Mouse (Mus musculus) lung, embryonic 15.5 days (tissue): ENCODE measurements around the gene Vamp4. TPM values are rescaled to one million over a fixed set of nuclear protein-coding genes. Genes with fewer than 3 reads are reported as not detected.
"Not testable (repeated sequence)": the region's sequence is repeated elsewhere in the genome, so short reads cannot be mapped to it uniquely, and the experiment has no call there.

Experiments
- ATAC-seq: fragments of 200-750 bp; cut with Nextera tagmentation; 2 replicates; pipeline ENCODE4 v1.8.0; 2017; ENCODE audit warnings: moderate number of reproducible peaks, borderline replicate concordance; ENCODE audit not compliant: low FRiP score, low TSS enrichment; ENCODE audit errors: extremely low read depth
- H3K27ac ChIP-seq: fragments of 300-500 bp; sonication (generic); 2 replicates; pipeline ENCODE4 v1.5.1; 2015; ENCODE audit warnings: moderate library complexity, mild to moderate bottlenecking, inconsistent platforms
- H3K27me3 ChIP-seq: fragments of 300-500 bp; sonication (generic); 2 replicates; pipeline ENCODE4 v1.6.1; 2015; ENCODE audit warnings: inconsistent platforms
- H3K36me3 ChIP-seq: fragments of 300-500 bp; sonication (generic); 2 replicates; pipeline ENCODE4 v1.6.1; 2015; ENCODE audit warnings: inconsistent platforms
- H3K4me1 ChIP-seq: fragments of 300-500 bp; sonication (generic); 2 replicates; pipeline ENCODE4 v1.6.1; 2015; ENCODE audit warnings: inconsistent platforms
- H3K4me2 ChIP-seq: fragments of 300-500 bp; sonication (generic); 2 replicates; pipeline ENCODE4 v1.6.1; 2015; ENCODE audit warnings: inconsistent platforms, mild to moderate bottlenecking, moderate library complexity
- H3K4me3 ChIP-seq: fragments of 300-500 bp; sonication (generic); 2 replicates; pipeline ENCODE4 v1.5.1; 2015; ENCODE audit warnings: mild to moderate bottlenecking, inconsistent platforms
- H3K9ac ChIP-seq: fragments of 300-500 bp; sonication (generic); 2 replicates; pipeline ENCODE4 v1.6.1; 2015; ENCODE audit warnings: inconsistent platforms
- H3K9me3 ChIP-seq: fragments of 300-500 bp; sonication (generic); 2 replicates; pipeline ENCODE4 v1.6.1; 2016; ENCODE audit warnings: inconsistent platforms
- WGBS: fragments of 180-500 bp; shearing (Covaris S2); methylation state at CpG from one replicate; pipeline ENCODE4 v1.1.7; 2015; 5-methylcytosine and 5-hydroxymethylcytosine counted together
- polyA plus RNA-seq: library from polyadenylated mRNA; unstranded; fragments of >200 nt; fragmentation: Nextera tagmentation; extraction: Ambion mirVana; gene quantifications from 2 replicates; pipeline ENCODE4 v1.2.1, GENCODE M21; 2015

Vamp4 gene
- polyA plus RNA-seq, 1 experiment from 2014 or later, result 53.6 TPM

DNA sequence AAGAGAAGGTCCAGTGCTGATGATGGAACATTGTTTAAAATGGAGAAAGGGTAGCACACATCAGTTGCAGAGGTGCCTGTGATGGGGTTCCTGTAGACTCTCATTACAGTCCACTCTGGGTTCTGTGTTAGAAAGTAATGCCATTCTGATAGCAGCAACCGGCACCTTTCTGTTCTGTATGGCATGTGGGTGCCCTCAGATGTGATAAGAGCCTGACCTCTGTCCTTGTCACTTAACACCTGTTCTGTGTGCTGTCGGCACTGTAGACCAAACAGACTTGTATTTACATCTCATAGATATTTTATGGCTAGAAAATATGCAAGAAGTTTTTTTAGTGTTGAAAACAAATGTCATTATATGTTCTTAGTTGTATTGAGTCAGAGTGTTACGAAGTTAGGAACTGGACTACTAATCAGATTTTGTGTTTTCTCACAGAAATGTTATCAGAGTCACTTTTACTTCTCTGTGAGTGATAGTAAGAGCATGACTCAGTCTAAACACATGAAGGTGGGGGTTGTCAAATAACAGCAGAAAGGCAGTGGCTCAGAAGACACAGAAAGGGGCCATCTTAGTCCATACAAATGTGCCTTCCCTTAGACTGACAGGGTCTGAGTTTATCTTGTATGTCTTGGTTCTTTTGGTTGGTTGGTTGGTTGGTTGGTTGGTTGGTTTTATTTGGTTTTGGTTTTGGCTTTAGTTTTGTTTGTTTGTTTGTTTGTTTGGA, 27.2 kb downstream of the Vamp4 start:
- no peaks in the 10 kb centered on the region for H3K4me1 ChIP-seq
- H3K9ac ChIP-seq, result no peak overlapping the region
- no peak overlapping the region for H3K4me3 ChIP-seq
- no peaks in the 10 kb centered on the region for H3K9me3 ChIP-seq
- no peak overlapping the region for H3K4me2 ChIP-seq
- H3K36me3 ChIP-seq, result peaks cover 17% of the 10 kb centered on the region
- no peak for ATAC-seq
- no peak overlapping the region for H3K27ac ChIP-seq
- no peaks in the 10 kb centered on the region for H3K27me3 ChIP-seq
- 46% methylated on average over 3 of the region's 3 CpGs for WGBS

DNA sequence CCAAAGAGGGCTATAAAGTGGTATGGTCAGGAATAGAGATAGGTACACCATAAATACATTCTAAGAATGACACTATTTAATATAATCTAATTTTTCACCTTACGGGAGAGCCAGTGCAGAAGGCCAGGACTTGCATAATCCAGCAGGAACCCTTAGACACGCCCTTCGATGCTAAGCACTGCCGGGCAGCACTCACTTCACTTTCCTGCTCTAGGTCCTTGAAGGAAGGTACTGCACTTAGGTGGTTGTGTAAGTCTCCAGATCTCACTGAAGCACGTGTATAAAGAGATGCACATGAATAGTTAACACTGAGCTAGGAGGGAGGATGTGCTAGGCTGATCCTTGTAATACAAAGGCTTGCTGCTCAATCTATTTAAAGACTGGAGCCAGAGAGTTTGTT, 29.3 kb downstream of the Vamp4 start:
- H3K27ac ChIP-seq, result no peak overlapping the region
- no peak for ATAC-seq
- H3K9ac ChIP-seq, result no peak overlapping the region
- no peaks in the 10 kb centered on the region for H3K4me1 ChIP-seq
- H3K4me3 ChIP-seq, result no peak overlapping the region
- 85% methylated on average over 5 of the region's 5 CpGs for WGBS
- no peaks in the 10 kb centered on the region for H3K9me3 ChIP-seq
- H3K36me3 ChIP-seq, result peaks cover 17% of the 10 kb centered on the region
- no peak overlapping the region for H3K4me2 ChIP-seq
- H3K27me3 ChIP-seq, result no peaks in the 10 kb centered on the region

DNA sequence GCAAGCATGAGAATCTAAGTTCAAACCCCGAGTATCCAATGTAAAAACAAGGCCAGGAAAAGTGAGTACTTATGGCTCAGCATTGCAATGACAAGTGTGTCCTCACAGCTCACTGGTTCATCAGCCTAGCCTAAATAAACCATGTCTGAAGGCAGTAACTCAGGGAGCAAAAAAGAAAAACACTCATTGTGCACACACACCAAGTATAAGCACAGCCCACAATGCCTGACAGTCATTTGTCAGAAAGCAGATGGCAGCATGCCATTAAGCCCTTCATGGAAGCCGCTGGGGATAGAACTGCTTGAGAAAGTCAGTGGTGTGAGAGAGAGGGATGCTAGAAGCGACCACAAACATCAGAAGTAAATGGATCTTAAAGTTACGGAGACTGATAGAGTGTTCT, 31.0 kb downstream of the Vamp4 start:
- Histone ChIP-seq H3K9me3 (no peaks in the 10 kb centered on the region), H3K4me1 (no peaks in the 10 kb centered on the region), H3K9ac (no peak overlapping the region), H3K27ac (no peak overlapping the region), H3K4me2 (no peak overlapping the region), H3K36me3 (peaks cover 17% of the 10 kb centered on the region), H3K4me3 (no peak overlapping the region), H3K27me3 (no peaks in the 10 kb centered on the region)
- WGBS, result 59% methylated on average over 4 of the region's 4 CpGs
- ATAC-seq, result peak; percentile 52; the same call in 1 of the 2 replicates

DNA sequence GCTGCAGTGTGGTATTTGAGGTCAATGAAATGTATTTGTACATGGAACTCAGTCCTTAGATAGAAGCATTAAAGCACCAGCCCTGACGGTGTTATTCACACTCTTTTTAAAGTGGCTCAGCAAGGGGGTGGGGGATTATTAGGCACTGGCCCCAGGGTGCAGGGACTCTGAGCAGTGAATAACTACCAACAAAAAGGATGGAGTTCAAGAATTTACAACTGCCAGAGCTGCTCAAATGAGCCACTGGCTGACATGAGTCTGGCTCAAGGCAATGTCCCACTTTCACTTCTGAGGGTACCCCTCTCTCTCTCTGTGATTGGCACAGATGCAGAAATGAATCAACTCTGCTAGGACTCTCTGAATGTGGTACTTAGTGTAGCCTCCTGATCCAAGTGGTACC, 37.8 kb downstream of the Vamp4 start:
- Histone ChIP-seq H3K4me2 (no peak overlapping the region), H3K27me3 (no peaks in the 10 kb centered on the region), H3K9me3 (no peaks in the 10 kb centered on the region), H3K9ac (no peak overlapping the region), H3K27ac (no peak overlapping the region), H3K36me3 (no peaks in the 10 kb centered on the region), H3K4me3 (no peak overlapping the region), H3K4me1 (no peaks in the 10 kb centered on the region)
- ATAC-seq, result no peak
- WGBS, result 33% methylated on average over 1 of the region's 1 CpGs

DNA sequence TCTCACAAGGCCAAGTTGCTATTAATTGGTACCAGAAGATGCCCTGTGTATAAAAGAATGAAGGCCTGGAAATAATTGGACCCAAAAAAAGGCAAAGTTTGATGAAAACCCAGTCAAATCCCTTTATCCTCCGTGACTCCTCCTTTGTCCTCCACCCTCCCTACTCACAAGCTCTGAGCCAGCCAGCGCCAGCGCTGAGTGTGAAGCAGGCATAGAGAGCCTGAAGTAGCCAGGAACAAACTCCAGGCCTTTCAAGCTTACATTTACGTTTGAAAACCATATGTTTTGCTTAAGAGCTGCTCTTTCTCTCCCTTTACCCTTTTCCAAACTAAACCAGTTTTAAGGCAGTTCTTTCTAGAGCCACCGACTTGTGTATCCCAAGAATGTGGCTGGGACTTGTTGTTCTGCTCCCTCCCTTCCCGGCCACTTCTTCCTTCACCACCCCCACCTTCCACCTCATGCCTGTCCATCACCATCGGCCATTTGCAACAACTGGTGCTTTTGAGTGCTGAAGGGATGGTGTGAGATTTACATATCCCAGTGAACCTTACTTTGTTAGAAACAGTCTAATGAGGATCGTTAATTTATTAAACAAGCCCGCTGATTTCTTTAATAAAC, 39.4 kb downstream of the Vamp4 start:
- H3K9ac ChIP-seq, result no peak overlapping the region
- no peak overlapping the region for H3K27ac ChIP-seq
- H3K4me3 ChIP-seq, result no peak overlapping the region
- H3K4me1 ChIP-seq, result no peaks in the 10 kb centered on the region
- WGBS, result 37% methylated on average over 9 of the region's 9 CpGs
- H3K27me3 ChIP-seq, result no peaks in the 10 kb centered on the region
- H3K36me3 ChIP-seq, result no peaks in the 10 kb centered on the region
- H3K4me2 ChIP-seq, result no peak overlapping the region
- no peaks in the 10 kb centered on the region for H3K9me3 ChIP-seq
- ATAC-seq, result no peak

DNA sequence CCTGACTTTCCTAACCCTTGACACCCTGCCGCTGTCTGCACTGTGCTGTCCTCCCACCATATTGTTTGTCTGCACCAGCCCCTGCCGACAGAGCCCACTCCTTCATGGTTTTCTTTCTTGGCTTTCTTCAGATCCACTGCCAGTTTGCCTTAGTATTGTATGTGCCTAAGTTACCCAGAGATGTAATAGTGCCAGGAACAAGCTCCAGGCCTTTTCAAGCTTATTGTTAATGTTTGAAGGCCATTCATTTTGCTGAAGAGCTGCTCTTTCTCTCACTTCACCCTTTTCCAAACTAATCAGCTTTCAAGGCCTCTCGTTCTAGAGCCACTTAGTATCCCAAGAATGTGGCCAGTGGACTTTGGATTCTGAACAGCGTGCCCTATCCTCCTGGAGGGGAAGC, 40.9 kb downstream of the Vamp4 start:
- Histone ChIP-seq H3K4me1 (no peaks in the 10 kb centered on the region), H3K4me2 (no peak overlapping the region), H3K27ac (no peak overlapping the region), H3K27me3 (no peaks in the 10 kb centered on the region), H3K36me3 (no peaks in the 10 kb centered on the region), H3K9me3 (no peaks in the 10 kb centered on the region), H3K9ac (no peak overlapping the region), H3K4me3 (no peak overlapping the region)
- ATAC-seq, result no peak
- 55% methylated on average over 4 of the region's 4 CpGs for WGBS

DNA sequence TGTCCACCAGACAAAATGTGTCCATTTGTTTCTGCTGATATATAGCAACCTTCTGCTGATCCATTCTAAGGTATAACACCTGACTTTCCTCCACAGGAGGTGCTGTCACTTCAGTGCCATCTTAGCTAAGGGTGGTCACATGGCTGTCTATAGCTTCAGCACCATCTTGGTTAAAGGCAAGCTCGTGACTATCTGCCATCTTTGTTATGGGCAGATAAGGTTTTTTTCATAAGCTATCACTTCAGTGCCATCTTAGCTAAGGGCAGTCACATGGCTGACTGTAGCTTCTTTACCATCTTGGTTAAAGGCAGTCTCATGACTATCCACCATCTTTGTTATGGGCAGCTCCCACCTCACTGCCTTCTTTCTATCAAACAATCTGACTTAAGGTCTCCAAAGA, 45.2 kb downstream of the Vamp4 start:
- 64% methylated on average over 1 of the region's 1 CpGs for WGBS
- no peaks in the 10 kb centered on the region for H3K9me3 ChIP-seq
- H3K4me1 ChIP-seq, result no peaks in the 10 kb centered on the region
- no peak overlapping the region for H3K9ac ChIP-seq
- H3K27me3 ChIP-seq, result no peaks in the 10 kb centered on the region
- no peaks in the 10 kb centered on the region for H3K36me3 ChIP-seq
- no peak for ATAC-seq
- H3K27ac ChIP-seq, result no peak overlapping the region
- no peak overlapping the region for H3K4me2 ChIP-seq
- no peak overlapping the region for H3K4me3 ChIP-seq

DNA sequence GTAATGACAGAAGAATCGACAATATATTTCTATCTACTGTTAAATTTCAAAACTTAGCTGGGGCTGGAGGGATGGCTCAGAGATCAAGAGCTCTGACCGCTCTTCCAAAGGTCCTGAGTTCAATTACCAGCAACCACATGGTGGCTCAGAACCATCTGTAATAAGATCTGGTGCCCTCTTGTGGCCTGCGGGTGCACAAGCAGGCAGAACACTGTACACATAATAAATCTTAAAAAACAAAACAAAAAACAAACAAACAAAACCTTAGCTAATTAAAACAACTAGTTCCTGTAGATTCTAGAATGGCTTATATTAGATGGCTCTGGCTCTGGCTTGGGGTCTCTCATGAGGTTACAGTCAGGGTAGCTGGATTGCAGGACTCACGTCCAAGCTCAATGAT, 50.2 kb downstream of the Vamp4 start:
- no peak for ATAC-seq
- no peak overlapping the region for H3K9ac ChIP-seq
- no peaks in the 10 kb centered on the region for H3K4me1 ChIP-seq
- no peak overlapping the region for H3K27ac ChIP-seq
- WGBS, result 67% methylated on average over 4 of the region's 4 CpGs
- H3K27me3 ChIP-seq, result no peaks in the 10 kb centered on the region
- H3K4me2 ChIP-seq, result no peak overlapping the region
- no peaks in the 10 kb centered on the region for H3K36me3 ChIP-seq
- no peaks in the 10 kb centered on the region for H3K9me3 ChIP-seq
- H3K4me3 ChIP-seq, result no peak overlapping the region

DNA sequence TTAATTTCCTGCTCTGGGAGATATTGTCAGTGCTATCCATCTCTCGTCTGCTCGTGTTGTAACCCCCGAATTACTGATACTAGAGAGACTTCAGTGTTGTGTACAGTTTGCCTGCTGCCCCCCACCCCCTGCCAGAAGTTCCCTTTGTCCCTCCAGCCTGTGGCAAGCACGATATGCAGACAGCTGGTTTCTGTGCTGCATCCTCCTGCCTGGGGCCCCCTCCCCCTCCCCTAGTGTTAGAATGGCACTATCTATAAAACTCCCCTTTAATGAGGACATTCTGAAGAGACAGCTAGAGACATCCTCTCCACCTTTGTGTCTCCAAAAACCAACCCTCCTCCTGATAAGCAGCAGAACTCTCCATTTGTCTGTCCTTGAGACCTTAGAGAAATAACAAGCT, 53.6 kb downstream of the Vamp4 start:
- Histone ChIP-seq H3K4me1 (no peaks in the 10 kb centered on the region), H3K4me2 (no peak overlapping the region), H3K27ac (no peak overlapping the region), H3K4me3 (no peak overlapping the region), H3K36me3 (no peaks in the 10 kb centered on the region), H3K27me3 (no peaks in the 10 kb centered on the region), H3K9me3 (no peaks in the 10 kb centered on the region), H3K9ac (no peak overlapping the region)
- 0 out of 2 replicates have a peak, but pooled peaks have one; percentile 29 for ATAC-seq
- 34% methylated on average over 4 of the region's 4 CpGs for WGBS

DNA sequence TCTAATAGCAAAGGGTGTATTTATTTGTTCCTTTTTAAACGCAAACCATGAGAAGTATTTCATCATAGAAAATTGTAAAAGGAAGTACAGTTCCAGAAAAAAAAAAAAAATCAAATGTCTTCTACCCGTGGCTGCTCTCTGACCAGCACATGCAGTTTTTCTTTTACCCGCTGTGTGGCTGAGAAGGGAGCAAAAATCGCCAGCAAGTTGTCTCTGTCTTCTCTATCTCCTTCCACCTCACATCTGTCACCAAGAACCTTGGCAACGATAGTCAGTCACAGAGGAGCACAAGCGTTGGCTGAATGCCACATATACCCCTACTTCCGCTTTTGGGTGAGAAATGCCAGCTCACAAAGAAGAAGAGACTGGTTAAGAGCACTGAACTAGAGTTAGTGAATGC, 54.9 kb downstream of the Vamp4 start:
- no peaks in the 10 kb centered on the region for H3K36me3 ChIP-seq
- no peak overlapping the region for H3K4me2 ChIP-seq
- H3K4me3 ChIP-seq, result no peak overlapping the region
- H3K9ac ChIP-seq, result no peak overlapping the region
- H3K27me3 ChIP-seq, result no peaks in the 10 kb centered on the region
- no peak for ATAC-seq
- no peak overlapping the region for H3K27ac ChIP-seq
- no peaks in the 10 kb centered on the region for H3K4me1 ChIP-seq
- WGBS, result 27% methylated on average over 7 of the region's 7 CpGs
- H3K9me3 ChIP-seq, result no peaks in the 10 kb centered on the region

DNA sequence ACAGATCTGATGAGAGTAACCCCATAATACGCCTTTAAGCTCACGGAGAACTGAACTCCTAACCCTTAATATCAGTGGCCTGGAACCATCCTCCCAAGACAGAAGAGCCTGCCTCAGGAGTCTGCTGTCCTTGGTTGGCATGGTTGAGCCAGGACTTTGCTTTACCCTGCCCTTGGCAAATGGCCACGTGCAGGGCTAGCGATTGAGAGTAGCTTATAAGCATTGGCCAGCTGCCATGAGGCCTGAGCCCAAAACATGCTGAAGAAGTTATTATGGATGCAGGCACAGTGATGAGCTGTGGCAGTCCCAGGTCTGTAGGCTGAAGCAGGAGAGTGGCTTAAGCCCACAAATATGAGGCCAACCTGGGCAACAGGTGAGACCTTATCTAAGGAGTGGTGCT, 57.5 kb downstream of the Vamp4 start:
- H3K9me3 ChIP-seq, H3K9ac ChIP-seq, H3K4me2 ChIP-seq, H3K27me3 ChIP-seq, H3K27ac ChIP-seq, H3K4me3 ChIP-seq, H3K4me1 ChIP-seq, H3K36me3 ChIP-seq, ATAC-seq: not testable (repeated sequence)
- 69% methylated on average over 4 of the region's 4 CpGs for WGBS

DNA sequence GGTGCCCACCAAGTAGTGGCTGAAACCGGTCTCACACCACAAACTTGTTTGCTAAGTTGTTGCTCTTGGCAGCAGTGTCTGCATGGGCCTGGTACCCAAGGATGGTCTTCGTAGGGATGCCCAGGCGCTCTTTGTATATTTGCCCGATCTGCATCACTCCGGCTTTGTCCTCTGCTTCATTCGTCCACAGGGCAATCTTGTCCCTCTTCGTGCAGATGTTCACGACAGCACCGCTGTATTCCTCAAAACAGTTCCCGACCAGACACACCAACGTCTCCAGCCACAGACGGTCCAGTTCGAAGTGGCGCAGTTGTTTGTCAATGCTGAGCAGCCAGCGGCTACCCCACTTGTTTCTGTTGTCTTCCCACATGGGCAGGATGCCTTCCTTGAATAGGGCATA, 58.0 kb downstream of the Vamp4 start:
- H3K36me3 ChIP-seq, H3K27me3 ChIP-seq, H3K9ac ChIP-seq, ATAC-seq, H3K4me2 ChIP-seq, H3K27ac ChIP-seq, H3K4me3 ChIP-seq, H3K9me3 ChIP-seq, H3K4me1 ChIP-seq: not testable (repeated sequence)
- WGBS, result 95% methylated on average over 15 of the region's 15 CpGs
